Mouse (Mus musculus) midbrain, postnatal 0 days (tissue): ENCODE data around the gene Chst15. TPM values are rescaled to one million over a fixed set of nuclear protein-coding genes. Genes with fewer than 3 reads are reported as not detected.

Experiments
- ATAC-seq: fragments of 200-750 bp; cut with Nextera tagmentation; 2 replicates; pipeline ENCODE4 v1.8.0; 2017; ENCODE audit warnings: moderate number of reproducible peaks, mild to moderate bottlenecking, moderate TSS enrichment, moderate library complexity; ENCODE audit not compliant: low FRiP score
- DNase-seq: peaks from one replicate; pipeline ENCODE4 v3.0.0-alpha.2; 2015; ENCODE audit warnings: low spot score
- H3K27ac ChIP-seq: fragments of 300-500 bp; sonication (generic); 2 replicates; pipeline ENCODE4 v1.5.1; 2014; ENCODE audit warnings: low read depth, mild to moderate bottlenecking, low read length, mixed read lengths
- H3K27me3 ChIP-seq: fragments of 300-500 bp; sonication (generic); 2 replicates; pipeline ENCODE4 v1.6.1; 2014; ENCODE audit warnings: low read length, control low read depth, mixed read lengths; ENCODE audit not compliant: insufficient read depth
- H3K36me3 ChIP-seq: fragments of 300-500 bp; sonication (generic); 2 replicates; pipeline ENCODE4 v1.6.1; 2014; ENCODE audit warnings: low read length, control low read depth, mixed read lengths; ENCODE audit not compliant: insufficient read depth
- H3K4me1 ChIP-seq: fragments of 300-500 bp; sonication (generic); 2 replicates; pipeline ENCODE4 v1.6.1; 2014; ENCODE audit warnings: mild to moderate bottlenecking, control low read depth, antibody characterized with exemption, low read length, mixed read lengths; ENCODE audit not compliant: insufficient read depth
- H3K4me2 ChIP-seq: fragments of 300-500 bp; sonication (generic); 2 replicates; pipeline ENCODE4 v1.6.1; 2014; ENCODE audit warnings: low read depth, mild to moderate bottlenecking, low read length, mixed read lengths; ENCODE audit not compliant: poor library complexity, severe bottlenecking
- H3K4me3 ChIP-seq: fragments of 300-500 bp; sonication (generic); 2 replicates; pipeline ENCODE4 v1.5.1; 2014; ENCODE audit warnings: low read depth, mild to moderate bottlenecking, low read length, moderate library complexity
- H3K9ac ChIP-seq: fragments of 300-500 bp; sonication (generic); replicated peaks from 2 replicates; pipeline ENCODE4 v1.6.1; 2014; ENCODE audit warnings: mild to moderate bottlenecking, low read length, moderate library complexity, mixed read lengths; ENCODE audit not compliant: poor library complexity, severe bottlenecking
- H3K9me3 ChIP-seq: fragments of 300-500 bp; sonication (generic); 2 replicates; pipeline ENCODE4 v1.6.1; 2016; ENCODE audit warnings: low read length, control low read depth
- CTCF ChIP-seq: IDR thresholded peaks from 2 replicates; pipeline ENCODE4 v1.5.1; 2016; ENCODE audit warnings: antibody characterized with exemption, mild to moderate bottlenecking
- WGBS: fragments of 180-500 bp; shearing (Covaris S2); extraction: QIAGEN DNeasy Blood & Tissue Kit; methylation state at CpG from one replicate; pipeline ENCODE4 v1.1.7; 2014; 5-methylcytosine and 5-hydroxymethylcytosine counted together
- polyA plus RNA-seq: library from polyadenylated mRNA; unstranded; fragments of >200 nt; fragmentation: Nextera tagmentation; extraction: Ambion mirVana; gene quantifications from 2 replicates; pipeline ENCODE4 v1.2.1, GENCODE M21; 2015
- total RNA-seq: library from RNA; depleted of rRNA; stranded (reverse); fragments of >200 nt; gene quantifications from 2 replicates; pipeline ENCODE4 v1.2.3, GENCODE M21; 2014

Chst15 gene
- total and polyA plus RNA-seq, 2 experiments from 2014 or later, result 8.4 to 21.9 TPM

- no peaks in the 10 kb centered on the region for H3K9me3 ChIP-seq
- ATAC-seq (no peak), DNase-seq (no peak)
- TF ChIP-seq CTCF, result no peak
- no peak overlapping the region for H3K4me2 ChIP-seq
- 14% methylated on average over 1 of the region's 1 CpGs for WGBS
- H3K27me3 ChIP-seq, result no peaks in the 10 kb centered on the region
- no peak overlapping the region for H3K27ac ChIP-seq
- no peaks in the 10 kb centered on the region for H3K36me3 ChIP-seq
- H3K9ac ChIP-seq, result no peak overlapping the region
- H3K4me1 ChIP-seq, result peaks cover 8% of the 10 kb centered on the region; the same call in 1 of the 2 replicates
- no peak overlapping the region for H3K4me3 ChIP-seq
These were observed 32.2 kb downstream of the Chst15 start for GRCm38 (mm10) chr7:132284795-132285194.

GRCm38 (mm10) chr7:132284048-132284737 is 32.8 kb downstream of the Chst15 start:
- Histone ChIP-seq H3K27me3 (no peaks in the 10 kb centered on the region), H3K27ac (no peak overlapping the region), H3K9me3 (no peaks in the 10 kb centered on the region), H3K4me1 (peaks cover 8% of the 10 kb centered on the region; the same call in 1 of the 2 replicates), H3K4me2 (no peak overlapping the region), H3K36me3 (no peaks in the 10 kb centered on the region), H3K4me3 (no peak overlapping the region), H3K9ac (no peak overlapping the region)
- ATAC-seq (no peak), DNase-seq (peak; percentile 39)
- 40% methylated on average over 7 of the region's 7 CpGs for WGBS
- TF ChIP-seq CTCF, result no peak

GRCm38 (mm10) chr7:132282576-132282975 is 34.5 kb downstream of the Chst15 start:
- H3K9me3 ChIP-seq, result no peaks in the 10 kb centered on the region
- no peaks in the 10 kb centered on the region for H3K36me3 ChIP-seq
- no peak for DNase-seq
- no peak overlapping the region for H3K4me3 ChIP-seq
- WGBS, result 95% methylated on average over 2 of the region's 2 CpGs
- H3K4me1 ChIP-seq, result peaks cover 8% of the 10 kb centered on the region; the same call in 1 of the 2 replicates
- no peak overlapping the region for H3K4me2 ChIP-seq
- no peak overlapping the region for H3K27ac ChIP-seq
- no peaks in the 10 kb centered on the region for H3K27me3 ChIP-seq
- no peak for TF ChIP-seq CTCF
- H3K9ac ChIP-seq, result no peak overlapping the region
- ATAC-seq, result no peak

- Histone ChIP-seq H3K4me2 (no peak overlapping the region), H3K4me1 (peaks cover 8% of the 10 kb centered on the region; the same call in 1 of the 2 replicates), H3K27ac (no peak overlapping the region), H3K9ac (no peak overlapping the region), H3K9me3 (no peaks in the 10 kb centered on the region), H3K36me3 (no peaks in the 10 kb centered on the region), H3K4me3 (no peak overlapping the region), H3K27me3 (no peaks in the 10 kb centered on the region)
- no peak for DNase-seq
- TF ChIP-seq CTCF, result no peak
- ATAC-seq, result no peak
- WGBS, result 78% methylated on average over 3 of the region's 3 CpGs
These were observed 34.9 kb downstream of the Chst15 start for GRCm38 (mm10) chr7:132282161-132282560.

- Histone ChIP-seq H3K4me3 (no peak overlapping the region), H3K4me1 (peaks cover 8% of the 10 kb centered on the region; the same call in 1 of the 2 replicates), H3K9me3 (no peaks in the 10 kb centered on the region), H3K27ac (no peak overlapping the region), H3K9ac (no peak overlapping the region), H3K27me3 (no peaks in the 10 kb centered on the region), H3K36me3 (no peaks in the 10 kb centered on the region), H3K4me2 (no peak overlapping the region)
- 69% methylated on average over 4 of the region's 4 CpGs for WGBS
- DNase-seq, result peak; percentile 66
- ATAC-seq, result no peak
- no peak for TF ChIP-seq CTCF
These were observed 35.3 kb downstream of the Chst15 start for GRCm38 (mm10) chr7:132281753-132282152.

- 87% methylated on average over 3 of the region's 3 CpGs for WGBS
- Histone ChIP-seq H3K4me2 (no peak overlapping the region), H3K27me3 (no peaks in the 10 kb centered on the region), H3K36me3 (no peaks in the 10 kb centered on the region), H3K27ac (no peak overlapping the region), H3K9me3 (no peaks in the 10 kb centered on the region), H3K4me1 (no peaks in the 10 kb centered on the region), H3K9ac (no peak overlapping the region), H3K4me3 (no peak overlapping the region)
- DNase-seq (no peak), ATAC-seq (no peak)
- TF ChIP-seq CTCF, result no peak
These were observed 38.4 kb downstream of the Chst15 start for GRCm38 (mm10) chr7:132278658-132279057.
